In genomic region chr19:15823688-15824371, GRCm38 (mm10) we compare ENCODE assay signal across 25 mouse cellular contexts.
DNase-seq lines count a peak whose midpoint lies in the region; ATAC-seq and TF ChIP-seq lines count a peak whose summit lies in the region.
"Had no signal": no experiment of that assay in that cellular context is flagged by ENCODE, and none has a peak within 500 bp of the region (broad histone marks: within the 10 kb centered on the region; RNA-seq: fewer than 3 reads in every experiment).

No protein-coding gene starts in this region.

- H3K36me3 ChIP-seq in lung, embryonic 16.5 days (ENCODE audit: control insufficient read depth, insufficient read depth, low read length): no peaks in the 10 kb centered on the region
- H3K36me3 ChIP-seq in MEL (ENCODE audit: control insufficient read depth in 1 of 2, insufficient read depth in 2 of 2, low read length in 2 of 2): no peaks in the 10 kb centered on the region
- no peaks in the 10 kb centered on the region for H3K36me3 ChIP-seq in kidney, embryonic 15.5 days
- no peaks in the 10 kb centered on the region for H3K36me3 ChIP-seq in hindbrain, embryonic 14.5 days (replicated peaks; ENCODE audit: control insufficient read depth, insufficient read depth)
- H3K36me3 ChIP-seq: embryonic facial prominence, embryonic 12.5 days; forebrain, embryonic 12.5 days; heart, embryonic 15.5 days; limb, embryonic 15.5 days; liver, embryonic 15.5 days had no signal

- peaks cover 5% of the 10 kb centered on the region; the same call in 1 of the 2 replicates for H3K4me1 ChIP-seq in lung, embryonic 16.5 days (replicated peaks; ENCODE audit: control insufficient read depth, insufficient read depth, low read length)
- H3K4me1 ChIP-seq in lung, adult 2 months (ENCODE audit: control insufficient read depth, insufficient read depth, low read length): no peaks in the 10 kb centered on the region
- peaks cover 0 to 5% of the 10 kb centered on the region in 2 experiments; a peak in 2 of 4 replicates for H3K4me1 ChIP-seq in MEL (ENCODE audit: control insufficient read depth in 1 of 2, insufficient read depth in 2 of 2, low read length in 2 of 2)
- H3K4me1 ChIP-seq in kidney, embryonic 15.5 days: peaks cover 21% of the 10 kb centered on the region
- H3K4me1 ChIP-seq in hindbrain, embryonic 14.5 days (replicated peaks; ENCODE audit: control insufficient read depth, insufficient read depth, low read length): no peaks in the 10 kb centered on the region
- H3K4me1 ChIP-seq: embryonic facial prominence, embryonic 12.5 days; forebrain, embryonic 12.5 days; heart, embryonic 15.5 days; liver, embryonic 15.5 days had no signal

- TF ChIP-seq EP300 in MEL (IDR thresholded peaks at IDR 0.05; ENCODE audit: low read depth in 1 of 2, low read length in 2 of 2): no peak

- no peaks in the 10 kb centered on the region for H3K79me2 ChIP-seq in MEL (ENCODE audit: control insufficient read depth, insufficient read depth, low read length, poor library complexity)

- TF ChIP-seq RAD21 in MEL (IDR thresholded peaks at IDR 0.05; ENCODE audit: low read depth, low read length): no peak

- H3K4me3 ChIP-seq in lung, embryonic 16.5 days (ENCODE audit: low read length): no peak overlapping the region
- no peak overlapping the region for H3K4me3 ChIP-seq in lung, adult 2 months (replicated peaks; ENCODE audit: extremely low read depth, low read depth, low read length)
- no peak overlapping the region for H3K4me3 ChIP-seq in MEL (ENCODE audit: control insufficient read depth in 1 of 2, insufficient read depth in 1 of 2, low read depth in 2 of 2, low read length in 2 of 2)
- no peak overlapping the region for H3K4me3 ChIP-seq in kidney, embryonic 15.5 days (replicated peaks)
- no peak overlapping the region for H3K4me3 ChIP-seq in hindbrain, embryonic 14.5 days (replicated peaks; ENCODE audit: low read length)
- H3K4me3 ChIP-seq: embryonic facial prominence, embryonic 12.5 days; forebrain, embryonic 12.5 days; heart, embryonic 15.5 days; limb, embryonic 15.5 days; liver, embryonic 15.5 days had no signal

- DNase-seq in lung, adult 2 months: no peak
- DNase-seq in MEL (ENCODE audit: low read depth, low spot score): no peak
- DNase-seq in cerebellum, adult 9-11 months: no peak
- DNase-seq in hindbrain, embryonic 14.5 days (ENCODE audit: low spot score): no peak
- DNase-seq: adrenal gland, postnatal 36 days; cerebellum, adult 11 months; cerebellum, postnatal 14 days; gastrocnemius, postnatal 36 days; heart, postnatal 4 days; kidney, adult 18-20 months; layer of hippocampus, adult 9-11 months; left cerebral cortex, postnatal 4 days; lung, postnatal 14 days; midbrain, embryonic 14.5 days; right cerebral cortex, postnatal 4 days had no signal

- WGBS in lung, embryonic 16.5 days: 48% methylated on average over 6 of the region's 6 CpGs
- WGBS in lung, adult 2 months: 55% methylated on average over 6 of the region's 6 CpGs
- 69% methylated on average over 6 of the region's 6 CpGs for WGBS in kidney, embryonic 15.5 days
- 84% methylated on average over 6 of the region's 6 CpGs for WGBS in hindbrain, embryonic 14.5 days

- TF ChIP-seq POLR2A in lung, adult 2 months (IDR thresholded peaks at IDR 0.05; ENCODE audit: borderline replicate concordance, extremely low read depth, low read depth, low read length): no peak
- no peak for TF ChIP-seq POLR2A in MEL (IDR thresholded peaks at IDR 0.05; ENCODE audit: control insufficient read depth in 1 of 2, insufficient read depth in 1 of 2, low read depth in 1 of 2, low read length in 2 of 2, poor library complexity in 1 of 2)

- no peaks in the 10 kb centered on the region for H3K27me3 ChIP-seq in lung, embryonic 16.5 days (ENCODE audit: control insufficient read depth, insufficient read depth, low read depth, low read length)
- H3K27me3 ChIP-seq in MEL (ENCODE audit: control insufficient read depth in 1 of 2, insufficient read depth in 2 of 2, low read length in 2 of 2): no peaks in the 10 kb centered on the region
- H3K27me3 ChIP-seq in kidney, embryonic 15.5 days: no peaks in the 10 kb centered on the region
- H3K27me3 ChIP-seq in hindbrain, embryonic 14.5 days (ENCODE audit: control insufficient read depth, insufficient read depth, low read length): no peaks in the 10 kb centered on the region
- H3K27me3 ChIP-seq: embryonic facial prominence, embryonic 12.5 days; forebrain, embryonic 12.5 days; heart, embryonic 15.5 days; limb, embryonic 15.5 days; liver, embryonic 15.5 days had no signal

- no peak overlapping the region for H3K9ac ChIP-seq in lung, embryonic 16.5 days (ENCODE audit: low read length)
- no peak overlapping the region for H3K9ac ChIP-seq in MEL (ENCODE audit: control insufficient read depth, low read depth, low read length, poor library complexity, severe bottlenecking)
- no peak overlapping the region for H3K9ac ChIP-seq in kidney, embryonic 15.5 days
- H3K9ac ChIP-seq in hindbrain, embryonic 14.5 days: no peak overlapping the region
- H3K9ac ChIP-seq: embryonic facial prominence, embryonic 12.5 days; forebrain, embryonic 12.5 days; heart, embryonic 15.5 days; limb, embryonic 15.5 days; liver, embryonic 15.5 days had no signal

- no peak overlapping the region for H3K4me2 ChIP-seq in lung, embryonic 16.5 days (ENCODE audit: low read depth, low read length)
- H3K4me2 ChIP-seq in kidney, embryonic 15.5 days: no peak overlapping the region
- H3K4me2 ChIP-seq in hindbrain, embryonic 14.5 days (replicated peaks): no peak overlapping the region
- H3K4me2 ChIP-seq: embryonic facial prominence, embryonic 12.5 days; forebrain, embryonic 12.5 days; heart, embryonic 15.5 days; limb, embryonic 15.5 days; liver, embryonic 15.5 days had no signal

- no peaks in the 10 kb centered on the region for H3K9me3 ChIP-seq in lung, embryonic 16.5 days (ENCODE audit: control insufficient read depth, low read length)
- H3K9me3 ChIP-seq in MEL (replicated peaks; ENCODE audit: insufficient read depth, low read length): no peaks in the 10 kb centered on the region
- H3K9me3 ChIP-seq in kidney, embryonic 15.5 days (replicated peaks): no peaks in the 10 kb centered on the region
- no peaks in the 10 kb centered on the region for H3K9me3 ChIP-seq in hindbrain, embryonic 14.5 days (ENCODE audit: control insufficient read depth, low read length)
- H3K9me3 ChIP-seq: embryonic facial prominence, embryonic 12.5 days; forebrain, embryonic 12.5 days; heart, embryonic 15.5 days; limb, embryonic 15.5 days; liver, embryonic 15.5 days had no signal

- peak; percentile 64; the same call in 1 of the 2 replicates for ATAC-seq in lung, embryonic 16.5 days (ENCODE audit: low read depth)
- peak; percentile 72 to 77 for ATAC-seq in hematopoietic stem cell, adult 5-6 weeks (replicated peaks in 1 of 2; ENCODE audit: insufficient read depth in 1 of 2, low FRiP score in 2 of 2, low TSS enrichment in 1 of 2, low read depth in 1 of 2, poor library complexity in 2 of 2, severe bottlenecking in 2 of 2)
- ATAC-seq in kidney, embryonic 15.5 days (replicated peaks; ENCODE audit: low FRiP score): no peak
- no peak for ATAC-seq in hindbrain, embryonic 14.5 days (ENCODE audit: low FRiP score)
- ATAC-seq: hindbrain, postnatal 0 days had no signal

- TF ChIP-seq CTCF in lung, adult 2 months (IDR thresholded peaks at IDR 0.05; ENCODE audit: insufficient read depth, low read length): no peak
- TF ChIP-seq CTCF in MEL (IDR thresholded peaks at IDR 0.05 in 2 of 3, conservative IDR thresholded peaks at IDR 0.05 in 1 of 3; ENCODE audit: control insufficient read depth in 1 of 3, insufficient read depth in 1 of 3, low read depth in 2 of 3, low read length in 3 of 3, poor library complexity in 1 of 3, severe bottlenecking in 1 of 3): no peak

- H3K27ac ChIP-seq in lung, embryonic 16.5 days (ENCODE audit: low read length): no peak overlapping the region
- no peak overlapping the region for H3K27ac ChIP-seq in MEL (ENCODE audit: control insufficient read depth, low read depth, low read length)
- H3K27ac ChIP-seq in kidney, embryonic 15.5 days: no peak overlapping the region
- H3K27ac ChIP-seq in hindbrain, embryonic 14.5 days: no peak overlapping the region
- H3K27ac ChIP-seq: embryonic facial prominence, embryonic 12.5 days; forebrain, embryonic 12.5 days; heart, embryonic 15.5 days; hindbrain, postnatal 0 days; kidney, postnatal 0 days; limb, embryonic 15.5 days; liver, embryonic 15.5 days had no signal

TF ChIP-seq in MEL, 35 proteins besides CTCF, POLR2A, EP300 and RAD21:
- peak; percentile 38; the same call in 1 of the 2 replicates for TF ChIP-seq USF1 (IDR thresholded peaks at IDR 0.05; ENCODE audit: low read depth, low read length)
- TF ChIP-seq POLR2AphosphoS5 (IDR thresholded peaks at IDR 0.05; ENCODE audit: borderline replicate concordance, low read depth, low read length): no peak

Comparison
In these comparisons a context has a peak if more than half of its experiments do, and no peak if none do; other contexts are left out.
1. ATAC-seq: peak in lung, embryonic 16.5 days (single experiment) and hematopoietic stem cell, adult 5-6 weeks (2 of 2); none in kidney, embryonic 15.5 days (single experiment) and hindbrain, embryonic 14.5 days (single experiment).